Comparison of ENCODE assay signal across 7 mouse cellular contexts in the genomic region with DNA sequence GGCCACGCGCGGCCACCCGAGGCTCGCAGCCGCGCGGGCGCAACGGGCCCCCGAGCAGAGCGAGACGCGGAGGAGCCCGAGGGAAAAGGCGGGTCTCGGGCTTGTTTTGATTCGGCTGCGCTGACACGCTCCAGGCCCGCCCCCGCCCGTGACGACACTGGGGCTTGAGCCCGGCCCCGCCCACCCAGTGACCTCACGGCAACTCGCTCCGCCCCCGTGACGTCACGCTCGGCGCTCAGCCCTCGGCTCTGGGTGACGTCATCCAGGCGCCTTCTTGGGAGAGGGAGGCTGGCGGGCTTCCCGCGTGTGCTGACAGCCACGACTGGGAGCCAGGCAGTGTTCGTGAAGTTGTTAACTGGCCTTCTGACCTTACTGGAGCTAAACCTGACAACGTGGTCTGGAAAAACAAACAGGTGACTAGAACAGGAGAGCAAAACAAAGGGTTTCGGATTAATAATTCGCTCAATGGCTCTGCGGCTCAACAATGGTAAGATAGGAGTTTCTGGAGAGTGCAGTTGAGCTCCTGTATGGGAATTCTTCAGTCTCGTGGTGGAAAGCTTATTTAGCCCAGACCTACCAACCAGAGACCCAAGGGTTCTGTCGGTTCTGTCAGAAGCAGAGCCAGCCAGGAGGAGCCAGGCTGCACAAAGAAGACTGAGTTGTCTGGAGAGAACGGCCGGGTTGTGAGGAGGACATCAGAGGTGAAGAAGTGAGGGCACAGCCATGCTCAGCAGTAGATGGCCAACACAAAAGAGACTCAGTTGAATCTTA. TPM values are rescaled to one million over a fixed set of nuclear protein-coding genes. Genes with fewer than 3 reads are reported as not detected.
DNase-seq lines count a peak whose midpoint lies in the region; ATAC-seq and TF ChIP-seq lines count a peak whose summit lies in the region.

A gene (minus strand): TSS at position 108 of the 771 bp plus-strand sequence.

- ATAC-seq in embryonic facial prominence, embryonic 13.5 days (ENCODE audit: insufficient number of reproducible peaks, insufficient read depth, low FRiP score, low TSS enrichment, low read depth) = peak; percentile 94
- peak; percentile 95 for ATAC-seq in limb, embryonic 13.5 days (ENCODE audit: low FRiP score, low read depth)
- peak; percentile 97 for ATAC-seq in midbrain, embryonic 16.5 days

- peak within 1 kb of the TSS; percentile 59 for H3K4me2 ChIP-seq in embryonic facial prominence, embryonic 13.5 days
- H3K4me2 ChIP-seq in limb, embryonic 13.5 days (replicated peaks) = peak within 1 kb of the TSS; percentile 61
- H3K4me2 ChIP-seq in midbrain, embryonic 16.5 days (ENCODE audit: low read length) = peak within 1 kb of the TSS; percentile 63

- peak within 1 kb of the TSS; percentile 93 for H3K27ac ChIP-seq in embryonic facial prominence, embryonic 13.5 days
- peak within 1 kb of the TSS; percentile 88 for H3K27ac ChIP-seq in heart, adult 2 months
- peak within 1 kb of the TSS; percentile 90 for H3K27ac ChIP-seq in limb, embryonic 13.5 days
- H3K27ac ChIP-seq in midbrain, embryonic 16.5 days (ENCODE audit: low read length) = peak within 1 kb of the TSS; percentile 92

- intact Hi-C loops in heart, adult 2 months (cut with DNase I) = loop anchor here (2.0 to 10.0 kb wide), 3 partner anchors 74 to 215 kb away; a partner anchor contains a TSS

- no peaks in the 10 kb centered on the region for H3K9me3 ChIP-seq in embryonic facial prominence, embryonic 13.5 days
- H3K9me3 ChIP-seq in limb, embryonic 13.5 days = no peaks in the 10 kb centered on the region
- H3K9me3 ChIP-seq in midbrain, embryonic 16.5 days (replicated peaks; ENCODE audit: control insufficient read depth, low read length, poor library complexity, severe bottlenecking) = 0 out of 2 replicates have a peak, but pooled peaks cover 2% of the 10 kb centered on the region

- peaks cover 7% of the 10 kb centered on the region for H3K4me1 ChIP-seq in embryonic facial prominence, embryonic 13.5 days
- peaks cover 5% of the 10 kb centered on the region for H3K4me1 ChIP-seq in heart, adult 2 months (ENCODE audit: control insufficient read depth, insufficient read depth, low read length)
- peaks cover 18% of the 10 kb centered on the region for H3K4me1 ChIP-seq in limb, embryonic 13.5 days
- H3K4me1 ChIP-seq in midbrain, embryonic 16.5 days (ENCODE audit: control insufficient read depth, insufficient read depth, low read length) = peaks cover 15% of the 10 kb centered on the region

- H3K79me2 ChIP-seq in heart, adult 2 months (replicated peaks; ENCODE audit: control insufficient read depth, insufficient read depth, low read length) = no peaks in the 10 kb centered on the region

- H3K27me3 ChIP-seq in embryonic facial prominence, embryonic 13.5 days = no peaks in the 10 kb centered on the region
- no peaks in the 10 kb centered on the region for H3K27me3 ChIP-seq in heart, adult 2 months (ENCODE audit: control insufficient read depth, insufficient read depth, low read length)
- H3K27me3 ChIP-seq in limb, embryonic 13.5 days = no peaks in the 10 kb centered on the region
- no peaks in the 10 kb centered on the region for H3K27me3 ChIP-seq in midbrain, embryonic 16.5 days (ENCODE audit: control insufficient read depth, insufficient read depth, low read depth, low read length)

- TF ChIP-seq EP300 in heart, adult 2 months (IDR thresholded peaks at IDR 0.05; ENCODE audit: insufficient read depth, low read depth, low read length) = no peak

- peak; percentile 91 to 94 for DNase-seq in adrenal gland, postnatal 36 days
- peak; percentile 89 to 90 for DNase-seq in heart, adult 2 months
- peak; percentile 80 to 84 for DNase-seq in kidney, adult 8-10 months
- peak; percentile 67 to 90 for DNase-seq in spleen, postnatal 10 days (ENCODE audit: low spot score in 2 of 2)

- peak; percentile 63; the same call in 1 of the 2 replicates for TF ChIP-seq POLR2A in heart, adult 2 months (IDR thresholded peaks at IDR 0.05; ENCODE audit: insufficient read depth, low read depth, low read length)

- H3K4me3 ChIP-seq in embryonic facial prominence, embryonic 13.5 days = peak within 1 kb of the TSS; percentile 87
- H3K4me3 ChIP-seq in heart, adult 2 months = peak within 1 kb of the TSS; percentile 80
- H3K4me3 ChIP-seq in limb, embryonic 13.5 days = peak within 1 kb of the TSS; percentile 84
- H3K4me3 ChIP-seq in midbrain, embryonic 16.5 days (ENCODE audit: low read depth, low read length) = peak within 1 kb of the TSS; percentile 93

- WGBS in embryonic facial prominence, embryonic 13.5 days = 9% methylated on average over 45 of the region's 50 CpGs
- WGBS in heart, adult 2 months = 9% methylated on average over 50 of the region's 50 CpGs
- 9% methylated on average over 46 of the region's 50 CpGs for WGBS in limb, embryonic 13.5 days
- 8% methylated on average over 50 of the region's 50 CpGs for WGBS in midbrain, embryonic 16.5 days

- TF ChIP-seq CTCF in heart, adult 2 months (IDR thresholded peaks at IDR 0.05) = no peak

- H3K36me3 ChIP-seq in embryonic facial prominence, embryonic 13.5 days = no peaks in the 10 kb centered on the region
- H3K36me3 ChIP-seq in heart, adult 2 months (ENCODE audit: control insufficient read depth, insufficient read depth, low read length) = peaks cover 15% of the 10 kb centered on the region
- no peaks in the 10 kb centered on the region for H3K36me3 ChIP-seq in limb, embryonic 13.5 days
- H3K36me3 ChIP-seq in midbrain, embryonic 16.5 days (ENCODE audit: control insufficient read depth, insufficient read depth, low read length) = no peaks in the 10 kb centered on the region

- H3K9ac ChIP-seq in embryonic facial prominence, embryonic 13.5 days = peak within 1 kb of the TSS; percentile 90
- peak within 1 kb of the TSS; percentile 90 for H3K9ac ChIP-seq in heart, adult 2 months (ENCODE audit: low read depth, low read length)
- peak within 1 kb of the TSS; percentile 90 for H3K9ac ChIP-seq in limb, embryonic 13.5 days
- peak within 1 kb of the TSS; percentile 91 for H3K9ac ChIP-seq in midbrain, embryonic 16.5 days (ENCODE audit: low read depth, low read length)

RNA-seq across cellular contexts. Expression of the gene that starts here (rescaled TPM):
- 10 to 100 TPM; 25.8 to 40.6 TPM for total RNA-seq in adrenal gland, postnatal 36 days (2021)
- 4.4 and 6.2 TPM in 2 replicates for polyA plus RNA-seq in embryonic facial prominence, embryonic 13.5 days (2015; fragmentation: Nextera tagmentation; extraction: Ambion mirVana)
- 10 to 100 TPM; 30.0 to 31.0 TPM for total RNA-seq in heart, adult 2 months (2021)
- polyA plus RNA-seq in heart, adult 2 months (2012; rRNA removed) = 11.7 and 21.2 TPM in 2 replicates
- 5.6 and 6.3 TPM in 2 replicates for polyA plus RNA-seq in limb, embryonic 13.5 days (2015; fragmentation: Nextera tagmentation; extraction: Ambion mirVana)
- polyA plus RNA-seq in midbrain, embryonic 16.5 days (2015; fragmentation: Nextera tagmentation; extraction: Ambion mirVana) = 4.4 and 6.4 TPM in 2 replicates

Comparison
In these comparisons a context has a peak if more than half of its experiments do, and no peak if none do; other contexts are left out.
1. Peak in every context shown above with its lines: DNase-seq, ATAC-seq, H3K4me3 ChIP-seq and H3K27ac ChIP-seq.